Mouse (Mus musculus) spleen, adult 12 weeks (tissue): ENCODE data around the gene Ifnar2.

ENCODE experiments used
- DNase-seq: peaks from one replicate; pipeline ENCODE4 v3.0.0; 2022; ENCODE audit warnings: low spot score

Gene Ifnar2

DNA sequence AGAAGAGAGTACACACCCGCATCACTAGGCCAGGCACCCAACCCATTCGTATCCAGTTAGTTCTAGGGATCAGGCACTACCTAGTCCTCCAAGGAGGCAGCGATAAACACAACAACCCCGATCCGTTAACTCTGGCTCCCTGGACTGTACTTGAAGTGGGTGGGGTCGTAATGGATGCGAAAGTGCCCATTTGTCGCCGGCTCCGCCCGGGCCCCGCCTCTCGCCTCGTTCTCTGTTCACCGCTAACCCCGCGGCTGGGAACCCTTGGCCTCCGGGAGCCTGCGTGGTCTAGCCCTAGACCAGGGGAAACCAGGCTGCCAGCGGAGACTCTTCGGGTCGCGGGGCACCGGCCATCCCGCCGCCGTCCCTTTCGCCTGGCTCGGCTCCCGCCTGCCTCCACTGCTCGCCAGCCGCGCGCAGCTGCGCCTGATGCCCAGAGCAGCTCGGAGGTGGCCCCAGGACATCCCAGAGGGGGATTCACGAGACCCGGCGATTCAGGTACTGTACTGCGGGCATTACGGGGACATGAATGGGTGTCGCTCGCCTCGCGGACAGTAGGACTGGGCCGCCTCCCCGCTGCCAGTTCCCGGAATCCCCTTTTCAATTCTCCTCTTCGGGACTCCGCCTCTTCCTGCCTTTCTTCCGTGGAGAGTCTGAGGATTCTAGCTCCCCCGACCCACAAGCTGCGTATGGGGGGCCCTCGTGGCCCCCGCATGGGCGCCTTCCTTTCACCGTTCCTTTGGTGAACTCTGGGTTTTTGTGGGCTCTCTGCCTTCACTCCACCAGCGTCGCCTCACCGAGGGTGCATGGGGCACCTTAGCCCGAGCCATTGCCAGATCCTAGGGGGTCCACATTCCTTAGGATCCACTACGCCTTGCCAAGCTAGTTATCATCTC lies at the start of gene Ifnar2:
Ifnar2 (plus strand) TSS at position 207 of the 896 bp plus-strand sequence.
- peak; percentile 76 for DNase-seq

DNA sequence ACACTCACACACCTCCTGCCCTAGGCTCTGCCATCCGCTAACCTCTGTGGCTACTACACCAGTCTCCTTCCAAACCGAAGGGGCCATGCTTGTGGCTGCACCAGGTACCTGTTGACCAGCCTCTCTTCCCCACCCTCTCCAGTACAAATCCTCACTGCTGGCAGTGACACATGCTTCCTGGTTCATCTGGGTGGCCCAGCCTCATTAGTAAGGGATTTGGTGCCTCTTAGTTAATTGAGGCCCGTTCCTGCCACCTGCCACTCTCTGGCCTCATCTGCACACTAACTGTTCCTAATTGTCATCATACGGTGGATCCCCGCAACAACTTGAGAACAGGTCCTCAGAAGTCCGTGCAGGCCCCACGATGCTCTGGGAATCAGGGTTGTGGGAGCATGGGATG lies 45.0 kb upstream of the Ifnar2 start:
- no peak for DNase-seq

DNA sequence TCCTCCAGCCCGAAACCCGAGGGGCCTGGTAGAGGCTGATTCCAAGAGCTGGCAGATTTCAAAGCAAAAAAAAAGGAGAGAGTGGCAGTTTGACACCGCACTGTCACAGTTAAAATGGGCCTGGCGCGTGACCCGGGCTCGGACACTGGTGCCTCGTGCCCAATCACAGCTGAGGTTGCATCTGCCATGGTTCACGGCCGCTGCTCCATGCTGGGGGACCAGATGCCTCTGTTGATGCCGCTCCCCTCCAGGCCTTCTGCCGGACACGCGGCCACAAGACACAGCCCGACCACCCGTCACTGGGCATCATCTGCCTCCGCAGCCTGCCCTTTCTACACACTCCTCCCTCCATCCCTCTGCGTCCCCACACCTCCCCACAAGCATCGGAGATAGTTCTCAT lies 43.7 kb upstream of the Ifnar2 start:
- no peak for DNase-seq

DNA sequence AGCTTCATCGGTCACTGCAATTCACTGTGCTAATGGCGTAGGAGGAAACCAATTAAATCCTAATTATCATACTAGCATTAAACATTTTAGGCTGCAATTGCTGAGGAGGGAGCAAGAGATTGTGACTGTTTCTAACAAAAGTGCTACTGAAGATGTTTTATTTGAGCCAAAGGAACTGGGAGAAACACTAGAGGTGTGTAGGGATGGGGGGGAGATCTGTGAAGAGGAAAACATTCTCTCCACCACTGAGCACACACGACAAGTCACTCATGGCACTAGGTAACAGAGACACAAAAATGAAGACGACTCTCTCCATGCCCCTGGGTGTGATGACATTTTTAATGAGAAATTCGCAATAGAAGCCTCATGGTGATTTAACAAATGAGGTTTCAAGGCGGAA lies 42.1 kb upstream of the Ifnar2 start:
- DNase-seq = no peak

DNA sequence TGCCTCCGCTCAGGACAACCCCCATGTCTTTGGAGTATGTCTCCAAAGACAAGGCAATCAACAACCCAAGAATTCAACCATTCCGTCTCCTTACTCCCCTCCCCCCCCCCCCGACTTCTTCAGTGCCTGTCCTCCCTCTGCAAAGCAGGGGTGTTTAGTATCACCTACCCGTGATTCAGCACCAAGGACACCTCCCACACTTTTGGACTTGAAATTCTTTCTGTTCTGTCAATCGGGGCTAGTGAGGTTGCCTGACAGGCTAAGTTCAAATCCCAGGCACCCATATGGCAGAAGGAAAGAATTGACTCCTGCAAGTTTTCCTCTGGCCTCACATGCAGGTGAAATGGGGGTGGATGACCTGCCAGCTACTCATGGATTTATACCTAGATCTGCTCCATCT lies 41.4 kb upstream of the Ifnar2 start:
- DNase-seq = no peak

DNA sequence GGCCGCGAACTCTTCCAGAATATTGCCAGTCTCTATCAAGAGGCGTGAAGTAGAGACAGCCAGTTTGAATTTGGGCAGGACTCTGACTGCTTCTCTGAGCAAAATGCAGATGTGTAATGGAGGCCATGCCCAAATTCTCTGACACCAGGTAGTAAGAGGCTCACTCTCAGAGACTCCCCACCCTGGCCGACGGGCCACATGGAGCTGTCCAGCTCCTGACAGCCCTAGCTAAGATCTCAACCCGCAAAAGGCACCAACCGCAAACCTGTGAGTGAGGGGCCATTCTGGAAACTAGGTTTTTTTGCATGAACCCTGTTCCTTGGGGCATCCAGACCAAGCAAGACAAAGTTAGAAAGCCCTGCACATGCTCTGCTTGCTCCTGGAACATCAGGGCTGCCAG lies 39.7 kb upstream of the Ifnar2 start:
- DNase-seq = no peak

DNA sequence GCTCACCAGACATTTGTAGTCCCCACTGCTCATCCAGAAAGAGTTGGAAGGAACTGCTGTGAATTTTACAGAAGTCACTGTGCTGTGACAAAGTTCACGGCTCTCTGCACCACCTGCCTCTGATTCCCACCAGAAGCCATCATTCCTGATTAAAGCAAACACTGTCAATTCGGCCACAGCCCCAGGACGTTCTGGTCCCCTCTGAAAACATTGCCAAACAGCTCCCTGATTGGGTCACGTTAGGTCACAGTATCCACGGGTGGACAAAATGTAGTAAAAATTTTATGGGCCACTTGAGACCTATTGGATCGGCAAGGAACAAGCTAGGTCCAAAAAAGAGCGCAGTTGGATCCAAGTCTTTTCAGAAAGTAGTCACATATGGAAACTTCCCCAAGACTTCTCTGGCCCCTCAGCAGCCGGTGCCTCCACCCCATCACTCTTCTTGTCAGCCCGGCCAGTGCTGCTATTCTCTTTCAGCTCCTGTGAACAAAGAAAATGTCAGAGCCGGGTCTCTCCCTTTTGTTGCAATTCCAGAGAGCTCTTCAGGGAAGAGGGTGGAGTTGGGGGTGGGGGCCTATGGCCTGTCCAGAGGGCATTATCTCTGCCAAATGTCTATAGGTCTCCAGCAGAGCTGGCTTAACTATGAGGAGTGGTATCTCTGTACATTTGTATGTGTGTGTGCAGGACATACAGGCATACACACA lies 38.2 kb upstream of the Ifnar2 start:
- no peak for DNase-seq

DNA sequence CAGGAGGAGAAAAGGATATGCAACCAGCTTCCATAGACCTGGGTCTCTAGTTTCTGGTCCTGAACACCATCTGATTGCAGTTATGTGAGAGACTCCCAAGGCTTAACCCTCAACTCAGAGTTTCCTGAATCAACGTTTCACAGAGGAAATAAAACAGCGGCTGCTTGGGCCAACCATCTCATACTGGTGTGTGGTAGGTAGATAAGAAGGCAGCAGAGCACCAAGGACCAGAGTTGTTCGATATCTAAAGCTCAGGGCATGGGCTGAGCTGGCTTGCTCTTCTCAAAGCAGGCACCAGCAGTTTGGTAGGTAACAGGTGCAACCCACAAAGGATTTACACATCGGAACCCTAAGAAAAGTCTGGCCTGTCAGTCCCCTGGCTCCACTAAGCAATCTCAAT lies 35.8 kb upstream of the Ifnar2 start:
- DNase-seq = no peak

DNA sequence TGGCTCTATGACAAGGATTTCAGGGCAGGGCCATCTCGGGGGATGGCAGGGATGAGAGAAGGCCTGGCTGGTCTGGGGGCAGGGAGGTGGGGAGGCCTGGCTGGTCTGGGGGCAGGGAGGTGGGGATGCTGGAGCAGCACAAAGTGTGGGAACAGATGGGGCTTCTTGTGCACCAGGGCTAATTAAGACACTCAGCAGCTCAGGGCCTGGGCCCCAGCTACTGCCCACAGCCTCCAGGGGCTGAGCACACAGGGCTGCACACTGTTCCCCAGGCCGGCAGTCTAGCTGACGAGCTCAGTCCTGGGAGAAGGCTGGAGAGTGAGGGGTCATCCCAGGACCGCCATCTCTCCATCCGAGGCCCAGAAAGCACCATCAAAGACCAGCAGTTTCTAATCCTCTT lies 35.1 kb upstream of the Ifnar2 start:
- no peak for DNase-seq

DNA sequence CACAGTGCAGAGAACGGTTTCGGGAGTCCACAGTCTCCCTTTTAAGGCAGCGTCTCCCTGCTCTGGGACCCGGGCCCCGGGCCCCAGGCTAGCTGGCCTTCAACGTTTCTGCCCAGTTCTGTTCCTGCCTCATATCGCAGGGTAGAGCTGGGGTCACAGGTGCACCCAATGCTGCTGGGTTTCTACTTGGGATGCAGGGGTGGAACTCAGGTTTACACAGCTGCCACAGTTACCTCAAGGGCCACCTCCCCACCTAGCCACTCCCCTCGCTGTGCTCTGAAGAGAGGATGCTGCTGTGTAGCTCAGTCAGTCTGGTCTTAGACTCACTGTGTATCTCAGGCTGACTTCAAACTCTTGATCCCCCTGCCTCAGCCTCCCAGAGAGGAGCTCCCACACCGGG lies 26.1 kb upstream of the Ifnar2 start:
- DNase-seq = no peak

DNA sequence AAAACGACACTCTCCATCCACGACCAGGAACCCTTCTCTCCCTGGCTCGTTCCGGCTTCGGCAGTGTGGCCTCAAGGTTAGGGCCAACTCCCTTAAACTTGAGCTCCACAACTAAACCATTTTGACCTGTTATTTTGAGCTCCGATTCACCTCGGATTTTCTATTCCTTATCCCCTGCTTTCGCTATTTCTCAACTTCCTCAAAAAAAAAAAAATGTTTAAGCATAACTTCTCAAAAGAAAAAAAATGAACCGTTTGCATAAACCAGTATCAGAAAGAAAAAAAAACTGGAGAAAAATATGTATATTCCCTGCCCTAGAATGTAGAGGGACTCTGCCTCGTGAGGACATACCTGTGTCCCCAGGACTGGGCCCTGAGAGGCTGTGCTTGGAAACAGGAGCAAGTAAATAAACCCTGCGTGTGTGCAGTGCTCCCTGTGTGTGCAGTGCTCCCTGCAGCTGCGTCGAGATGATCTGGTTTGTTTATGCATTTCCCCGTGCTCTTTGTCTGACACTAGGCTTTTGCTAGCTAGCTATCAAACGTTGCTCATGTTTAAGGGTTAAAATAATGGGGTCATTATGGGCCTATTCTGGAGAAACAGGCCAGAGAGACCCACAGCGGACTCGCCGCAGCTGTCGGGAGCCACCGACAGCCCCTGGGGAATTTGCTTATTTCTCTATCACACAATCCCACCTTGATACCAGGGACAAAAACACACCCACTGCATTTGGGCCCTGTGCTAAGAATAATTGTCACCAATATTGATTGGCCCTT lies 24.9 kb upstream of the Ifnar2 start:
- no peak for DNase-seq

DNA sequence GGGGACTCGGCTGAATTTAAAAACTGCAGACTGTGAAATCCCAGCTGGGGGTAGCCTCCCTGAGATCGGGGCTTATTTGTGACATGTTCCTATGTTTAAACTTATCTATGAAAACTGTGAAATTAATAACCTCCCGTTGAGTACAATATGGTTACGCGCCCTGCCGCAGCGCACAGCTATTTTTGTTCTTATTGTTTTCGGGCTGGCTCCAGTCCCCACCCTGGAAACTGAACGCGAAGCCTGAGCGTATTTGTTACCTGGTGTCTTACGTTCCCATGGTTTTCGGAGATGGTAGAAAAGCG lies 24.4 kb upstream of the Ifnar2 start:
- DNase-seq = no peak

DNA sequence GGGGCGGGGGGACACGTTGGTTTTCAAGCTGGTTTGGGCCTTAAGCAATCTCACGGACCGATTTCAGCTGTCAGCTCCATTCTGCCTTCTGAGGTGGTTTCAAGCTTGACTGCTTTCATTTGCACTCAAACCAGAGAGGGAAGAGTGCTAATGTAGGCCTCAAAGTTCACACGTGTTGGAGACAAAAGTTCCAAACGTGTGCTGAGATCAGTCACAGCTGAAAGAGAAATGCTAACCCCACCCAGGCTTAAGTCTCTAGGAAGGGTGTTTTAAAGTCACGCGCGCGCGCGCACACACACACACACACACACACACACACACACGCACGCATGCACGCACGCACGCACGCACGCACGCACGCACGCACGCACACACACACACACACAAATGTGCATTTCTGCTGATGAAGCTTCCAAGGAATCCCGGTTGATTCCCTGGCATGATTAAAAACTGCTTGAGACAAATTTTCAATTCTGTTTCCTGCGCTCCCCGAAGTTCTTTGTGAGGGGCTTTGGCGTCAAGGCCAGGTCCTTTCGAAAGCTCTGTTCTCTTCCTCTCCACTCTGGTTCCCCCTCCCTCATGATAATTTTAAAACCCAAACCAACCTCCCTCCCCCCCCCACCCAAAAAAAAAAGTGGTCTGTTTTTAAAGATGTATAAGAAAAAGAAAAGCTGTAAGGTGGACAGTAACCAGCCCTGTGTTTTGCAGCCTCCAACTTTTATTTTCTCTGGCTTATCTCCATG lies 23.8 kb upstream of the Ifnar2 start:
- no peak for DNase-seq

DNA sequence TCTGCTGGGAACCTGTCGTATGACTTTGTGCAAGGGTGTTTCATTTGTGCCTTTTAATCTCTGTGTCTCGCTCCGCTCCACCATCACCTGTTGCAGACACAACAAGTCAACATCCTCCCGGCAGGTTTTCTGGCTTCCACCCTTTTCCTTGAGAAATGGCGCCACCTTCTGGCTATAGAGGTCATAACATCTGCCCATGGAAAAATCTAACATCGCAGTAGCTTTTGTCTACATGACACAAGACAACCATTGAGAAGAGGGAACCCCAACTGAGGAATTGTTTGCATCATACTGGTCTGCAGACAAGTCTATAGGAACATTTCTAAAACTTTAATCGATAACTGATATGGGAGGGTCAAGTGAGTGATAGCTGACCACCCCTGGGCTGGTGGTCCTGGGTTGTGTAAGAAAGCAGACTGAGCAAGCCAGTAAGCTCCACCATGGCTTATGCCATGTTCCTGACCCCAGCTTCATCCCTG lies 20.5 kb upstream of the Ifnar2 start:
- DNase-seq = peak; percentile 76

DNA sequence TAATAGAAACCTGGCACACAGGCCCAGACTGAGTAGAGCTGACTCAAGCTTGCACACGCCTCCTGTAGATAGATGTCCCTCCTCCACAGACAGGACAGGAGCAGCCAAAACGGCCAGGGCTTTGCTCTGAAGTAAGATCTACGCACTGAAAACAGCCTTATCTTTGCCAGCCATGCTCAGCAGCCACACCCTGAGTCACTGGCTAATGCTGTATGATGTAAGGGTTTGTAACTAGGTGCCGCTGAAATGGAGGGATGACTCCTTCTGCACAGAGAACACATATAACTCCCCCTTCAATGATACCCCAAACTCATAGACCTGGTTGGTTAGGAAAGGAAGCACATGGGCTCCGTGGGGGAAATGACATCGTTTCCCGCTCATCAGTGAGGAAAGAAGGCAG lies 19.8 kb upstream of the Ifnar2 start:
- peak; percentile 60 for DNase-seq

DNA sequence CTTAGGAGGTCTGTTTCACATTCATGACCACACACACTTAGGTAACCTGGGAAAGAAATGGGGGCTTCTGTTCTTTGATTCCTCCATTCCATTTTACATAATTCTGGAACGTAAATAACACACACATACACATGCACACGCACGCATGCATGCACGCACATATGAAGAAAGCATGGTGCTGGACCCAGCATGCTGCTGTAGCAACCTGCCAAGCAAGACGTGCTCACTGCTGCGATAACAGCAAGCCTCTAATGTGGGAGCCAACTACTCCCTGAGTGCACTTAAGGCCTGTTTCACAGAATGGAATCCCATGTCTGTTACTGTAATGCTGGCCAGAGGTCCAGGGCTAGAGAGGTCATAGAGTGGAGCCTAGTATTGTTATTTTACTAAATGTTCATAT lies 19.4 kb upstream of the Ifnar2 start:
- peak; percentile 47 for DNase-seq

DNA sequence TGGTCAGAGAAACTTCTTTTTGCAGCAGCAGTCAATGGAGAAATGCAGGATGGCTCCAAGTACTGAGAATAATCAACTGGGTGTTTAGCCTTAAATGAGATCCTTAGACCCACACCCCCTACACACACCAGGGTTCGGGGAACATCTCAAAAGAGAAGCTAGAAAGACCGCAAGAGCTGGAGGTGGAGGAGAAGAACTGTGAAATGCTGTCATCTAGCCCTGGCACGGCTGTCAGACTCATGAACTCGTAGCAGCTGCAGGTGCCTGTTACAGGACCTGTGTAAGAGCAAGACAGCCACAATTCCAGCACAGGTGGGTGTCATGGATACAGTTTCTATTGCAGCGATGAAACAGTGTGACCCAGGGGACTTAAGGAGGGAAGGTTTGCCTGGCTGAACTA lies 18.9 kb upstream of the Ifnar2 start:
- no peak for DNase-seq

DNA sequence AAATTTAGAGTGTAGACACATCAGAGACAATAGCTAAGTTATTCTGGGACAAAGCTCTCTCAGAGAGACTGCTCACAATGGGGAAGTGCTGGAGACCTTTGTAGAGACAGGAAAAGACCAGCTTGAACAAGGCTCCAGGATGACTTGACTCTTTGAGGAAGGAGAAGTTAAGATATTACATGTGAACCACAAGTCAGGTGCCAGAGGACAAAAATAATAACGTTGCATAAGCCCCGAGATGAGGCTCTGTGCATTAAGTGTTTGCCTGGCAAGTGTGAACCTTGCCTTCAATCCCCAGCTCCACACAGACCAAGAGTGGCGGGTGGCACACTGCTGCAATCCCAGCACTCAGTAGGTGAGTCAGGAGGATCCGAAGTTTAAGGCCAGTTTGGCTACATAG lies 18.0 kb upstream of the Ifnar2 start:
- no peak for DNase-seq

DNA sequence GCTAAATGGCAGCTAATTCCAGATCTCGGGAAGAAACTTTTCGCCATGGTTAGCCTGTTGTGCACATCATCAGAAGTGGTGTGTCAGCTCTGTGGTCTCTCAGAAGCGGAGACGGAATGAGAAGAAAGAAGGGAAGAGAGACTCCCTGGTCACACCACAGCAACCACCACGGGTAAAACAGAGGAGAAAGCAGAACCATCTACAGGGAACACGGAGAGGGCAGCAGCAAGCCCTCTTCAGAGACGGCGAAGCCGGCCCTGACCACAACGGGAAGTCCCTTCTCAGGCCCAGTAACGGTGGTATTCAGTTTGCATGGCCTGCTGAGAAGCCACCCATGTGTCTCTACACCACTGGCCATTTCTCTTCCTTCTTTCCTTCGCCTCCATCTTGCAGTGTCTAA lies 17.4 kb upstream of the Ifnar2 start:
- DNase-seq = no peak

DNA sequence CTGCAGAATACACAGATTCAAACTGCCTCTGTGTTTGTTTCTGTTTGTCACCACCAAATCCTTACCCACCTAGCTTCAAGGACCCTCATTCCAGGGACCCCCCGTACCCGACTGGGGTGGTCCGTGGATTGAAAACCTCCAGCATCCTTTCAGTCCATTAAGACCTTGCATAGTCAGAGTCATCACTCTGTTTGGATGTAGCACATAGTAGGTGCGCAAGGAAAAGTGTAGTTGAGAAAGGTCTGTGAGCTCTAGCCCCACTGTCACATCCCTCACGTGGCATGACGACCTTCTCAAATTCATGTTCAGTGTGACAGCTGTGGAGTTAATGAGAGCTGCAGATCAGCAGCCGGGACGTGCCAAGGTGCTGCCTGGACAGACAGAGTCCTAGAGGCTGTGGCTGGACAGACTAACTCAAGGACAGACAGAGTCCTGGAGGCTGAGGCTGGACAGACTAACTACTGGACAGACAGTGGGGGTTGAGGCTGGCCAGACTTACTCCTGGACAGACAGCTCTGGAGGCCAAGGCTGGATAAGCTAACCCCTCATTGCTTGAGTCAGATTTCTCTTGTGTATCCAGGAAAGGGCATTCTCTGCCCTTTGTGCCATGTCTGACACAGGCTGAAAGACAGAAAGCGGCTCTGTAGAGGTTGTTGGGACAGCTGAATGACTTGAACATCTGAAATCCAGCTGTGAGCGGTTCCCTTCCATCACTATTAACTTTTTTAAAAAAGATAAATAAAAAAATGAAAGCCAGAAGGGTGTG lies 15.6 kb upstream of the Ifnar2 start:
- no peak for DNase-seq

DNA sequence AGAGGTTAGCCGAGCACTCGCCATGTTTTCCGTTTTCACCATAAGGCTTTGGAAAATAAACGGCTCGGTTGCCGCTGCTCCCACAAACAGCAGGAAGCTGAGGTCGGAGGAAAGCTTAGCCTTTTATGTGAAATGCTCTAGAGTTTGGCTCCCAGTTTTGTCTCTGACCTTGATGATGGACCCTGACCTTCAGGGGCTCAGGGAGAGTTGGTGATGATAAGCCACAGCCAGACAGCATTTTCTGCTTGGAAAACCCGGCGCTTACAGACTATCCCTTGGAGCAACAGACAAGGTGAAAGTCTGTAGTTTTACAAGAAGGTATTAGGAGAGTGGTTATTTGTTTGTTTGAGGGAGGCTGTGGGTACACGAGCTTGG lies 15.1 kb upstream of the Ifnar2 start:
- no peak for DNase-seq
